Mouse (Mus musculus) frontal cortex, postnatal 10 days (tissue): Measurements from ENCODE around the gene Fgd3.

Experiments used
- DNase-seq, 2 experiments: peaks; one replicate each; pipeline ENCODE4 v3.0.0; 2022; ENCODE audit warnings: low spot score in 2 of 2, mixed read lengths in 1 of 2

Gene Fgd3

DNA sequence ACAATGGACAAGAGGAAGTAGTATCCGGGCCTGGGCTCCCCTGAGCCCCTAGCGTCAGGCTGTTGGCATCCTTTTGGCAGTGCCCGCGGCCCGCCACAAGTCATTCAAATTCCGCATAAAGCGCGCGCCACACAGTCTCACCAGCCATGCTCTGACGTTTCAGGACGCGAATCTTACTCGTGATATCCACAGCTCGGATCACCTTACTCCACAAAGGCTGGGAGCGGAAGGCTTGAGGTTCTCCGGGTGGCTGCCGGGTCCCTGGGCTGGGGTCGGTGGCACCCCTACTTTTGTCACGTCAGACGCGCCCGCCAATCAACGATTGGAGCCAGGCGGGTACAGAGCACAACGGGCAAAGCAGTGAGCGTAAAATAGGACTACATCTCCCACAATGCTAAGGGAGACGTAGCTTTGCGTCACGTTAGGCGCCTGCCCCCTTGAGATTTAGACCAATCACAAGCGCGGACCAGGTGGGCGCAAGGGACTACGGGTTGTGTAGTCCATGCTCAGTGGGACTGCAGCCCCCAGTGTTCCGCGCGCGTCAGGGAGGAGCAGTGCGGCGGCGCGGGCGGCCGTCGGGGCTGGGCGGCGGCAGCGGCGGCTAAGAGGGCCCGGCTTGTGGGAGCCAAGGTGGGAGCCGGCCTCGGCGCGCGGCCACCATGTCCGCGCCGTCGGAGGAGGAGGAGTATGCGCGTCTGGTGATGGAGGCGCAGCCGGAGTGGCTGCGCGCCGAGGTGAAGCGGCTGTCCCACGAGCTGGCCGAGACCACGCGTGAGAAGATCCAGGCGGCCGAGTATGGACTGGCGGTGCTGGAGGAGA is 21.1 kb upstream of the Fgd3 start, which contains the start of gene Bicd2:
Bicd2 (plus strand) TSS at position 574 of the 819 bp plus-strand sequence.
- DNase-seq: peak; percentile 96 to 98

DNA sequence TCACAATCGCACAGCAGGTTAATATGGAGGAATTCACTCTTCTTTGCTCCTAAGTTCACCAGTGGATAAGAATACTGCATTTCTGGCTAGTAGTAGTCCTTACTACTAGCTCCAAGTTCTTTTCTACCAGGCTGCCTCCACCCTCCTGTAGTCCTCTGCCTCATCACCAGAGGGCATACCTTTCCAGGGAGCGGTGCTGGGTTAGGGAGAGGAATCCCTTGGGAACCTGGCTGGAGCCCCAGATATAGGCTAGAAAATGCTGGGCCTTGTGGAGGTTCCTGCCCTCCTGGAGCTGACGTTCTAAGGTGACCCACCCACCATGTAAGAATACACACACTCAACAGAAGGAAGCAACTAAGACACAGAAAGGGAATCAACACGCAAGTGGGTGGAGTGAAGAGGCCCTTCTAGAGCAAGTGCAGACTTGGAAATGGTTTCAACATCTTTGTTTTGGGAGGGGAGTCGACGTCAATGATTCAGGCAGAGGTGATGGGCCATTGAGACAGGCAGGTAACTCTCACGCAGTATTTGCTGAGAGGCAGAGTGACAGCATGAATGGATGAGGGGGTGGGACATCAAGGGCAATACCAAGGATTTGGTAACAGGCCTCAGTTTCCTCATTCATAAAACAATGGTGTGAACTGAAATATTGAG is 18.9 kb upstream of the Fgd3 start:
- DNase-seq: no peak

DNA sequence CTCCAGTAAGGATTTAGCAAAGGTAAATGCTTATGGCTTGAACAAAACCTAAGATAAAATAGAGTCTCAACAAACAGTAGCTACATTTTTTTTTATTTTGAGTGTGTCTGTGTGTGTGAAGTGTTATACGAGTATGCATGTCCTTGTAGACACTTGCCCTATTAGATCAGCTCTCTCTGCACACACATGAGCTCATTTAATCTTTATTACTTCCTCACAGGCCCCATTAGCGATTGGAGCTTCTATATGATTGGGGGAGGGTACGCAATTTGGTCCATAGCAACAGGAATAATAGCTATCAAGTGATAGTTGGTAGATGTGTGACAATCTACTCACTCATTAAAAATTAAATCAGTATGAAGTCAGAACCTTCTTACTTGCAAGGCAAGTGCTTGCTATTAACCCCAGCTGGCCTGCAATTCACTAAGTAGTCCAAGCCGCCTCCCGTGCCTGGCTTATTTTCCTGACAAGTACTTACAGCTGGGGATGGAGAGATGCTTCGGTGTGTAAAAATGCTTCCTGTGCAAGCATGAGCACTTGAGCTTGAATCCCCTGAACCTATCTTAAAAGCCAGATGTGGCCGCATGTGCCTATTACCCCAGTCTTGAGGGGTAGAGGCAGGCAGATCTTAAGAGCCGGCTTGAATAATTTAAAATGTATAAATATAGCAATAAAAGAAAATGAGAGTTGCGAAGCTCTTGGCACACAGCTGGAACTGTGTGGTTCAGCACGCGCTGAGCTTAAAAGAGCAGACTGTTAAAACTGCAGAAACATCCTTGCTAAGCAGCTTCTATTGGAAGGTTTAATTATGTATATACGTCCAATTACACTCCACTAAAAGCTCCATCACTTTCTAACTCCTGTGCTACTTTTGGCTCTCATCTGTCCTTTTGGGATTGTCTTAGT is 15.2 kb upstream of the Fgd3 start:
- DNase-seq: no peak

DNA sequence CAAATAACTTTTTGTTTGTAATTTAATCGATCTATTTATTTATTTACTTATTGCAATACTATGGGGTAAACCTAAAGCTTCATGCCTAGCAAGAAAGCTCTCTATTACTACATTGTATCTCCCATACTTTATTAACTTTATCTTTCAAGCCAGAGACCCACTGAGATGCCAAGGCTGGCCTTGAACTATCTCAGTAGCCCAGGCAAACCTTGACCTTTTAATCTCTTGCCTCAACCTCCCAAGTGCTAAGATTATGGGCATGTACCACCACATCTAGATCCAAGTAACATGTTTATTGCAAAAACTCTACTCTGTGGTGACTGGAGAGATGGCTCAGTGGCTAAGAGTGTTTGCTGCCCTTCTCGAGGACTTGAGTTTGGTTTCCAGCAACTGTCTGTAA is 13.1 kb upstream of the Fgd3 start:
- no peak for DNase-seq

DNA sequence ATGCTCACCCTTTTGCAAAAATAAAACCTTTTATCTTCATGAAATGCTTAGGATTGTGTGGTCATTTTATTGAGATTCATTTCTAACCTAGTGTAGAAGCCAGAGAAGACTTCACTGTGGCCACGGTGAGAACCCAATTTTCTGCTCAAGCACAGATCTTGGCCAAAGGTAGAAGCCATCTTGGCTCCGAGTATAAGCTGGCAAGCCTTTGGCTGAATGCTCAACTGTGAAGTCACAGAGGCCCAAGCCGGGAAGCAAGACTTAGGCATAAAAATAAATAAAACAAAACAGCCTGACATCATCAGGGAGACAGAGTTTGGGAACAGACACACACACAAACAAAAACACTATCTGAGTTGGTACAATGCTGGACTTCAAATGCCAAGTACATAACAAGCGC is 8.0 kb upstream of the Fgd3 start:
- DNase-seq: no peak

DNA sequence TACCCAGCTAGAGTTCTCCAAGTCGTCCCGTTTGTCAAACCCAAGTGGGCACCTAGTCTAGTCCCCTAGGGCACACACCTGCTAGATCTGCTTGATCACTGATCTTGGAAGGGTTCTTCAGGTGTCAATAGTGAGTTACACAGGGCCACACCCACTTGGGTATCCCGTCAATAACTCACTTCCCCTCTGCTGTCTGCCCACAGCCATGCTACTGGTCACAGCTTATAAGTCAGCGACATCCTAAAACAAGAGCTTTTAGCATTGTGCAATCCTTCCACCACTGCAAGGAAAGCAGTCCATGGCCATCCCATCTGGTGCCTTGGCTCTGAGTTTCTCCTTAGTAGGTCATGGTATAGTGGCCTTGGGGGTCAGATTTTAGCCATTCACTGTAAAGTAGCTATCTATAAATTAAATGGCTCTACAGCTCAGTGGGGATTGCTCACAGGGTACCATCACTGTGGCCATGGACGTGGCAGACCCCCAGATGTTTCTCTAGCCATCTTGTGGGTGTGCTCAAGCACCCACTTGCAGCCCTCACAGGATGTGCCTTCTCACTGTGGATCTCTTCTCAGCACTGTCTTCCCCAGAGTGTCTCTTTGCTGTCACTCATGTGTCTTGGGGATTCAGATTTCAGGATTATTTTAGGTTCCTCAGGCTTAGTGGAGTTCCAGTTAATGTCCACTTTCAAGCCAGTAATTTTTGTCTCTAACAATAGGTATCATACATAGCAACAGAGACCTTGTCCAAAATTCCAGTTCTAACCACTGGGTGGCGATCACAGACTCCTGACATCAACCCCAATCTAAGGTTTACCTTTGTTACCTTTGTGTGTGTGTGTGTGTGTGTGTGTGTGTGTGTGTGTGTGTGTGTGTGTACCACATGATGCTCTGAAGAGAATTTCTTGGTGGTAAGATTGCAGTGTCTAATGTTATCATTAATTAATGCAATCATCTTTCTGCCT is 6.4 kb upstream of the Fgd3 start:
- DNase-seq: no peak

DNA sequence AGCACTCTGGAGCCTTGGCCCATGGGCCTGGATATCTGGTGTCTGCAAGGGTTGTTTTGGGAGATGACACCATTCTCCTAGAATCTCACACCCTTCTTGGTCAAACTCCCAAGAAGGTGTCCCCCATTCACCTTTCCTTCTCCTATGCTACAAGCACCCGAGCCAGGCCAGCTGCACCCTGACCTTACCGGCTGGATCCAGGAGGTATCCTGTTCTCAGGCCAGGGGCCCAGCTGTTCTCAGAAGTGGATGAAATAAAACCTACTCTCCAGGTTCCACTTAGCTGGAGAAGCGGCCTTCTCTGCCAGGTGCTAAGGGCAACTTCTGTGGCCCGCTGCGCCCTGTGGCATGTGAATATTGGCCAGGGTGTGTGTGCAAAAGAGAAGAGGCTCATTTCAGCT is 4.8 kb upstream of the Fgd3 start:
- no peak for DNase-seq

DNA sequence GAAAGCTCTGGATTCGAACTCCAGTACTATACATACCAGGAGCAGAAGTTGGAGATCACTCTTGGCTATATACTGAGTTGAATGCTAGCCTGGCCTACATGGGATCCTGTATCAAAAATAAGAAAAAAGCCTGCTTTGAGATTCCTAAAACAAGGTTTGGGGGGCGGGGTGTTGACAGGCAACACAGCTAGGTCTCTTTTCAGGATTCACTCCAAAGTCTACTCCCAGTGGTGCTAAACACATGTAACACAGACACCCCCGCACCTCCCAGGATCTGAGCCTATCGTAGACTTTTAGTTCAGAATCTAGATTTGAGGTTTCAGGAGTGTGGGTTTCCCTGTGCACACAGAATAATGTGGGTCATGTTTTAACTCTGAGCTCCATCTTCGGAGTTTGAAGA is 2.6 kb upstream of the Fgd3 start:
- DNase-seq: peak in 1 of 2 experiments; percentile 63

DNA sequence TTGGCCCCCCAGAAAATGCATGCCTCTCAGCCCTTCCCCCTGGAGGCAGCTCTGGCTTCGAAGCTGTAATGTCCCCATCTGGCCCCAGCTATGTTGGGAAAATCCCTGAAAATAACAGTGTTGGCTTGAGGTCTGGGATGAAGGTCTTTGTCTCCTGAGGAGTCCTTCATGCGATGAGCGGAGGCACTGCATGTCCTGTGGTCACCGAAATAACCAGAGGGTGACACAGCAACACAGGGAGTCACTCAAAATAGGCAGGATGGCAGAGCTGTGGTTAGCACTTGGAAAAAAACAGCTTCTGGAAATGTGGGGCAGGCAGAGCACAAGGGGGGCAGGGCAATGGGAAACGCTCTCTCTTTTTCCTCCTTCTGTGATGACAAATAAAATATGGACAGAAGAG is 2.1 kb upstream of the Fgd3 start:
- DNase-seq: no peak

DNA sequence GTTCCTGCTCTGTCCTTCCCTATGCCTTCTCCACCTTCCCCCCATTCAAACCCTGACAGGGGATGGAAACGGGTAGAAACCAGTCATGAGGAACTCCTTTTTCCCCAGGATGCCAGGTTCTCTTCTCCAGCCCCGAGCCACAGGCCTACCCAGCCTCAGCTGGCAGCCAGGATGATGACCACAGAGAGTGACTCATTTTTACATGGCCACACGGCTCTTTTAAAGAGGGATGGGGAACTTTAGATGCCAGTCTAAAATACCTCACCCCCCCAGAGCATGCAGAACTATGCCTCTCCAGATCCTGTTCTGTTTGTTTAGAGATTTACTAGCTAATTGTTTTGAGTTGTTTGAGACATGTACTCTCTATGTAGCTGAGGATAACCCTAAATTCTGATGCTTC is 1.3 kb upstream of the Fgd3 start:
- no peak for DNase-seq

DNA sequence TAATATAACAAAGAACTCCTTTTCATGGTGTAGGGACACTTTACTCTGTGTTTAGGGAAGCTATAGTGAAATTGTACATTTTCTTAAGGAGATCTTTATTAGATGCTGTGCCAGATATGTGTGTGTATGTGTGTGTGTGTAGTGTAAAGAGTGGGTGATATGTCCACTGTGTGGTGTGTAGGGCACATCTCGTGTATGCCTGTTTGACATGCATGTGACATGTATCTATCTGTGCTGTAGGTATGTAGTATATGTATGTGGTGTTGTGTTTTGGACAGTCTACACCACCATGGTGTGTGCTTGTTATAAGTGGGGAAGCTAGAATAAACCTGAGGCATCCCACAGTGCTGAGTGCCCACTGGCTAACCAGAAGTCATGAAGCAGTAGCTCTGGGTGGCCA is 403 bp upstream of the Fgd3 start:
- no peak for DNase-seq

DNA sequence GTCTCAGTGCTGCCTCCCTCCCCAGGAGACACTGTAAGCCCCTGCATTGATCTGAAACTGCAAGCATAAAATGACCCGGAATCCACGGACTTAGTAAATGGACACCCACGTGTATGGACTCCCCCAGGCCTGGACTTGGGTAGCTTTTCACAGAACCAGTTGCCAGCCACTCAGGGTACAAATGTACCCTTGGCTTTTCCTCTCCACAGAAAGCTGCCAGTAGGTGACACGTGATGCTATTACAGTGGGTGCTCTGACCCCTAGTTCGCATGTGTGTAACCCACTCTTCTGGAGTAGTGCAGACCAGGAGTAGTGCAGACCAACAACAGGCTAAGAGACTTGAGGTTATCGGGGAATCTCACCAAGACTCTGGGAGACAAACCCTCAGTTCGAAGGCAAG is 2.2 kb downstream of the Fgd3 start:
- DNase-seq: no peak

DNA sequence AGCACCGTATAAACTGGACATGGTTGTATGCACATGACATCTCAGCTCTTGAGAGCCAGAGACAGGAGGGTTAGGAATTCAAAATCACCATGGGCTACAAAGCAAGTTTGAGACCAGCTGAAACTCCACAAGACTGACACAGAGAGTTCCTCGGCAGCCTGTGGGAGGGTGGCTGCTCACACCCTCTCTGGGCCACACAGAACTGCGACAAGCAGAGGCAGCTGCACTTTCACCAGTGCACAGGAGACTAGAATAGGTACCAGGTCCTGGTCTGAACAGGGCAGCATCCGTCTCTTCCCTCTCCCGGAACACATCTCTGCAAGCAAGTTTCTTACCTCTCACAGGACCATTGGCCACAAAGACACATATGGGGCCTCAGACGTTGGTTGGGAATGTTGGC is 2.6 kb downstream of the Fgd3 start:
- no peak for DNase-seq

DNA sequence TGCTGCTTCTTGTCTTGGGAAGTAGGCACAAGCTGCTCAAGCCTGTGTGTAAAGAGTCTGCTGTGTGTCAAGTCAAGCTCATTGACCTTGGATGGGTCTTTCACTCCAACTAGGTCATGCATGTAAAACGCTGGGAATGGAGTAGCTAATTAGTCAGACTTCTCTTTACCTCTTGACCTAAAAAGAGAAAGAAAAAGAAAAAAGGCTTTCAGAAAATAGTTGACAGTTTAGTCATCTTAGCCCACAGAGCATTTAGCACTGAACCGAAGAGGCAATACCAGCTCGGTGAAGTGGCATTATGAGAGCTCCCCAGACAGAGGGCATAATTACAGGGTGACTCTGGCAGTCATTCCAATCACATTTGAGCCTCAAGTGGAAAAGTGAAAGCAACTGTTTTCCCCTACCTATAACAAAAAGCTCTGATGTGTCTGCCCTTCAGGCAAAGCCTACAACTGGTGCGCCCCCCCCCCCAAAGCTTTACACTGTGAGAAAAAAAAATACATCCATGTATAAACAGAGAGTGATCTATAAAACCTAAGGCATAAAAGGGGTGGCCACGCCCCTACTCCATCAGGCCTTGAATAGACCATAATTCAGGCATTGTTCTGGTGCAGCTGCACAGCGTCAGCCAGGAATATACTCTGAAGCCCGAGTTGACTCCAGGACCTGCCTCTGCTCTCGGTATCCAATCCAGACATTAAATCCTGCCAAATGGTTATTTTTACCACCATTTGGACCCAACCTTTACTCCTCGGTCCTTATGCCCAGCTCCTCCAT is 3.5 kb downstream of the Fgd3 start:
- no peak for DNase-seq

DNA sequence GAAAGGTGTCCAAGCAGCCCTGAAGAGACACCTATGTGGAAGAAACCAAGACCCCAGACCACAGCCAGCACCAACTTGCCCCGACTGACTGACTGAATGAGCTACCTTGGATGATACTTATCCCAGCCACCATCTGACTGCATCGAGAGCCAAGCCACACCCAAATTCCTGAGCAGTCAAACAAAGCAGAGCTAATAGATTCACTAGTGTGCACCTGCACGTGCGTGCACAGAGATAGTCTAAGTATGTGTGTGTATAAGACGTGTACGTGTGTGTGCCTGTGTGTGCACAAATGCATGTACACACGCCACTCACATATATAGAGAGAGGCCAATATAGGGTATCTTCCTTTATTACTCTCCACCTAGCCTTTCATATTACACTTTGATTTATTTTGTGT is 8.5 kb downstream of the Fgd3 start:
- DNase-seq: no peak

DNA sequence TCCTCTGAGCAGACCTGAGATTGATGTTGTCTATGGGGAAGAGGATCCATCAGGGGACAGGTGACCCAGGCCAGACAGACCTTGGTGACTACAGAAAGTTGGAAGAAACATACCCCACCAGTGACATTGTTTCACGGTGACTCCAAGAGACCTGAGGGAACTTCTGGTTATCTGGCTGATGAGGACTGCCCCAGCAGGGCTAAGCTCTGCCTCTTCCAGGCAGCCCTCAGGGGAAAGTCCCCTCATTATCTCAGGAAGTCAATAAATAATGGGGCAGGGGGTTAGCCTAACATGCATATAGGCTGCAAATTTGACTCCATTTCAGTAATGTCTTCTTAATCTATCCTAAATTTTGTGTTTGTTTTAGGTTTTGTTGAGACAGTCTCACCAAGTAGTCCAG is 10.6 kb downstream of the Fgd3 start:
- DNase-seq: no peak

DNA sequence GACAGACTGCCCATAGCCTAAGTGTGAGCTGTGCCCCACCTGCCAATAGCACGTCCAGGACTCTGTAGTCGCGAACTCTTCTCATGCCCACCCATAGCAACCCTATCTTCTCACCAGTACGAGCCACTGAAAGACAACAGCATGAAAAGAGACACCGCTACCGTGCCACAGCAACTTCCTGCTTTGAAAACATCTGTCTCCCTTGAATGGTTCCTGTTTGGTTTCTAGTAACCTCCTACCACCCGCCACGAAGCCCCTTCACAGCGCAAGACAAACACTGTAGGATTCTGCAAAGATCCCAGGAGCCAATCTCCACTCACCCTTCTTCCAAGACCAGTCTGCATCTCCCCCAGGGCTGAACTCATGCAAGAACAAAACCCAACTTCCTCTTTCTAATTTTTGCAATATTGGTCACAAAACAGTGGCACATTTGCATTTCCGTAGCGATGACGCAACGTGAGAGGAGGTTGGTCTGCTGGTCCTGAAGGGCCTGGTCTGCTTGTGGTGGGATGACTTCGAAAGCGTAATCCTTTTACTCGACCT is 11.2 kb downstream of the Fgd3 start:
- no peak for DNase-seq

DNA sequence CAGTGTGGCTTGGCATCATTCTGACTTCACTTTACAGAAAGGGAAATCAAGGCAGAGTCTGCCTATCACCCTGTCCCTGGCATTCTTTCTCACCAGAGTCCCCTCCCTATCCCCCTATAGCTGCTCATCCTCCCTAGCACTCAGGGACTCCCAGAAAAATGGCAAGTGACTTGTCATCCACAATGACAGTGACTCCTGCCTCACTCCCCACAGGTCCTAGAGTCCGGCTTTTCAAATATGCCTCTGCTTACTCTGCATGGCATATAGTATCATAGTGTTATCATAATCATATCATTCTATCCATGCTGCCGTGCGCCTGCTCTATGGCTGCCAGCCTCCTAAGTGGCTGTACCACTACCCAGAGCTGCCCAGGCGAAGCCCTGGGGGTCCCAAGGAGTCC is 11.9 kb downstream of the Fgd3 start:
- DNase-seq: no peak

DNA sequence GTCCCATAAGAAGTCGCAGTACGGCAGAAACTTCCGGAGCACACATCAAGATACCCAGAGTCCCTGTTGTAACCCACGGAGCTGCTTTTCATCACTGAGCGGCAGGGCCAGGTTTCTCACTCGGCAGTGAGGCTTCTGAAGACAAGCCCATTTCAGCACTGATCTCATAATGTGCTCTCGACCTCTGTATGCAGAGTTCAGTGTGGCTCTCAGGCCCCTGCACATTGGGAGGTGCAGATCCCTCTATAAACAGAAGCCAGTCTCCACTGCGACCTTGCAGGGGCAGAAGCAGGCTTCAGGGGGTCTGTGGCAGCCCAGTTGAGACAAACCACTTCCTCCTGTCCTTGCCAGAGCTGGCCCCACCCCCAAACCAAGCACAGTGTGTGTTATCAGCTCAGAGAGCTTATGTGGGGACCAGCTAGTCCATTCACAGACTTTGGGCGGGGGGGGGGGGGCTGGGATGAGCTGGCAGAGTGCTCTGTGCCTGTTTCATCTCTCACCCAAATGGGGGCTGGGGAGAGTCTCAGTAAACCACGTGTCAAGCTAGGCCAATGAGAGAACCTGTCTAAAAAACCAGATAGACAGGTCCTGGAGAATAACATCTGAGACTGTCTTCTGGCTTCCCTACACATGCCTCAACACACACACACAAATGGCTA is 12.7 kb downstream of the Fgd3 start:
- peak in 1 of 2 experiments; percentile 52 for DNase-seq
